Mouse (Mus musculus): ENCODE results near the gene Snapin. TPM values are rescaled to one million over a fixed set of nuclear protein-coding genes. Genes with fewer than 3 reads are reported as not detected.
A peak's percentile ranks its signal among the peaks of the same experiment; 100 is the strongest.

Snapin gene
- total and polyA plus RNA-seq, 2 experiments from 2014 or later, result 48.2 to 80.4 TPM

DNA sequence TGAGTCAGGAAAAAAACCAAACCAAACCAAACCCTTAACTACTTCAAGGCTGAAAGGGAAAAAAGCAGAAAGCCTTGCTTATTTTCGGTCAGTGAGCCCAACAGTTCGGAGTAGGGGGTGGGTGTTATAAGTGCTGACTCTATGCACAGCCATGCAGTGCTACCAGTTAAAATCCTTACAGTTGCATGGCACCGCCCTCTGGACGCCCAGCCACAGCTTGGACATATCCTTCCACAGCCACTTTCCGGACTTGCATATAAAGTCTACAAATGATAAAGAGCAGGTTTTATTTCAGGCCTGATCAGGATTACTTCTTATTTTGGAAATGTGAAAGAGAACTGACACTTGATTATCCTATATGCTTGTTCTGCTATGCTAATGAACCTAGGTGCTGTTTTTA lies 14.4 kb upstream of the Snapin start:
- DNase-seq, result no peak
- H3K4me3 ChIP-seq (ENCODE audit: low read depth, low read length), result no peak overlapping the region
- ATAC-seq, result no peak
- H3K4me2 ChIP-seq (ENCODE audit: low read depth), result no peak overlapping the region
- peaks cover 57% of the 10 kb centered on the region for H3K36me3 ChIP-seq (ENCODE audit: insufficient read depth)
- no peaks in the 10 kb centered on the region for H3K9me3 ChIP-seq (ENCODE audit: low read length)
- no peak overlapping the region for H3K27ac ChIP-seq (ENCODE audit: low read depth, low read length)
- WGBS, result 92% methylated on average over 5 of the region's 5 CpGs
- H3K4me1 ChIP-seq (ENCODE audit: insufficient read depth), result peaks cover 9% of the 10 kb centered on the region
- H3K27me3 ChIP-seq (ENCODE audit: insufficient read depth, low read length), result no peaks in the 10 kb centered on the region
- H3K9ac ChIP-seq, result no peak overlapping the region
- TF ChIP-seq CTCF (IDR thresholded peaks at IDR 0.05; ENCODE audit: low read depth), result no peak

DNA sequence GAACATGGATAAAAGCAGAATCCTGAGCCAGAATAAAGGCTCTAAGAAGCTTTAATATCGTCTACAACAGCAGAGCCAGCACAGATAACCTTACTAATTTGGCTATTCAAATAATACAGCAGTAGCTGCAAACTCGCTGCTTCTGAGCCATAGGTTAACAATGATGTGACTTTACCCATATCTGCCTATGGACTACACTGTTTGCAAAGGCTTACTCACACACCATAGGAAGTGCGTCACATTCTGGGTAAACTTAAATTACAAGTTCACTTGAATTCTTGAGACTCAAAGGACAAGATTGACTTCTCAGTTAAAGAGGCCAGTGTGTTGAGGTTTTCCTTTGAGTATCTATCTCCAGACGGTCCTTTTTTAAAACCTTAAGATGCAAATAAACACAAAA lies 12.6 kb upstream of the Snapin start:
- H3K4me2 ChIP-seq (ENCODE audit: low read depth), result no peak overlapping the region
- H3K27ac ChIP-seq (ENCODE audit: low read depth, low read length), result no peak overlapping the region
- 72% methylated on average over 4 of the region's 4 CpGs for WGBS
- no peak overlapping the region for H3K4me3 ChIP-seq (ENCODE audit: low read depth, low read length)
- peaks cover 9% of the 10 kb centered on the region for H3K4me1 ChIP-seq (ENCODE audit: insufficient read depth)
- H3K9me3 ChIP-seq (ENCODE audit: low read length), result no peaks in the 10 kb centered on the region
- no peak overlapping the region for H3K9ac ChIP-seq
- no peak for ATAC-seq
- DNase-seq, result no peak
- no peak for TF ChIP-seq CTCF (IDR thresholded peaks at IDR 0.05; ENCODE audit: low read depth)
- no peaks in the 10 kb centered on the region for H3K27me3 ChIP-seq (ENCODE audit: insufficient read depth, low read length)
- H3K36me3 ChIP-seq (ENCODE audit: insufficient read depth), result peaks cover 74% of the 10 kb centered on the region

DNA sequence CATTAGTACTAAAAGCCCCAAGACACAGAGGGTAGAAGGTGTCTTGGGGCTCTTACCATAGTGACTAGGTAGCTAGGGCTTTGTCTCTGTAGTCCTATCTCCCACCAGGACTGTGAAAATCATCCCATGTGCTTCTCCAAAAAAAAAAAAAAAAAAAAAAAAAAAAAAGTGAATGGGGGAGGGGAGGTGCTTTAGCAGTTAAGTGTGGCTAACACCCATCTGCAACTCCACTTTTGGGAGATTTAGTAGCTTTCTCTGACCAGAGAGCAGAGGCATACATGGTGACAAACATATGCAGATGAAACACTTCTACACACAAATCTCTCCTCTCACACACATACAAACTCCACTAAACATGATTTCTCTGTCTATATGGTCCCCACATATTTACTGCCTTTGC lies 6.8 kb upstream of the Snapin start:
- Histone ChIP-seq H3K9ac (no peak overlapping the region), H3K9me3 (ENCODE audit: low read length) (no peaks in the 10 kb centered on the region), H3K27ac (ENCODE audit: low read depth, low read length) (no peak overlapping the region), H3K4me2 (ENCODE audit: low read depth) (no peak overlapping the region), H3K27me3 (ENCODE audit: insufficient read depth, low read length) (no peaks in the 10 kb centered on the region), H3K4me3 (ENCODE audit: low read depth, low read length) (no peak overlapping the region), H3K36me3 (ENCODE audit: insufficient read depth) (peaks cover 67% of the 10 kb centered on the region), H3K4me1 (ENCODE audit: insufficient read depth) (no peaks in the 10 kb centered on the region)
- ATAC-seq (no peak), DNase-seq (no peak)
- TF ChIP-seq CTCF (IDR thresholded peaks at IDR 0.05; ENCODE audit: low read depth), result no peak

DNA sequence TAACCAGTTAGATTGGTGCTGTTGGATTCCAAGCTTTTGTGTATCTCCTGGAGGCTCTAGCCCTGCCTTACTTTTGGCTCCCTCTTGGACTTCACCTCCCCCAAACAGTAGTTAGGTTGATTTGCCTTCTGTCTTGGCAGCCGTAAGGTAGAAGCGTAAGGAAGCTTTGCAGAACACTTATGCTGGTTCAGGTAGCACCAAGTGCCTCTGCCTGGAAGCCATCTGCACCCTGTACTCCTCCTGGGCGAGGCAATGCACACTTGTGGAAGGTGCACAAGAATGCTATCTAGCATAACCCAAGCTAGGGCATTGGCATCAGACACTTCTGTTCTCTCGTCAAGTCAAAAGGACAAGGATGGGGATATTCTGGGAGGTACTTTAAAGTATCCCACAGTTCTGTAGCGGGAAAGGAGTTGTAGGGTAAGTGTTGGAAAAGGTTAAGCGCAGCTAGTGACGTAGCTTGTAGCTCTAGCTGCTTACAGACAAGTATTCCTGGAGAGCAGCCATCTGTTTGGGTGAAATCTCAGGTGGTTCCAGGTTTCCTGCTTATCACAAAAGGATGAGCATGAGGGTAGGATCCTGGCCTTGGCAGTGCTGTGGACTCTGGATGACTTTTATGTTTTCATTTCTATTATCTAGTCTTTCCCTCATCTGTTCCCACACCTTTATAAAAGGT lies 5.2 kb upstream of the Snapin start:
- no peak overlapping the region for H3K27ac ChIP-seq (ENCODE audit: low read depth, low read length)
- WGBS, result 89% methylated on average over 7 of the region's 7 CpGs
- no peak overlapping the region for H3K9ac ChIP-seq
- DNase-seq (no peak), ATAC-seq (no peak)
- no peaks in the 10 kb centered on the region for H3K9me3 ChIP-seq (ENCODE audit: low read length)
- no peak for TF ChIP-seq CTCF (IDR thresholded peaks at IDR 0.05; ENCODE audit: low read depth)
- no peaks in the 10 kb centered on the region for H3K4me1 ChIP-seq (ENCODE audit: insufficient read depth)
- H3K4me2 ChIP-seq (ENCODE audit: low read depth), result no peak overlapping the region
- H3K36me3 ChIP-seq (ENCODE audit: insufficient read depth), result peaks cover 53% of the 10 kb centered on the region
- no peaks in the 10 kb centered on the region for H3K27me3 ChIP-seq (ENCODE audit: insufficient read depth, low read length)
- no peak overlapping the region for H3K4me3 ChIP-seq (ENCODE audit: low read depth, low read length)

DNA sequence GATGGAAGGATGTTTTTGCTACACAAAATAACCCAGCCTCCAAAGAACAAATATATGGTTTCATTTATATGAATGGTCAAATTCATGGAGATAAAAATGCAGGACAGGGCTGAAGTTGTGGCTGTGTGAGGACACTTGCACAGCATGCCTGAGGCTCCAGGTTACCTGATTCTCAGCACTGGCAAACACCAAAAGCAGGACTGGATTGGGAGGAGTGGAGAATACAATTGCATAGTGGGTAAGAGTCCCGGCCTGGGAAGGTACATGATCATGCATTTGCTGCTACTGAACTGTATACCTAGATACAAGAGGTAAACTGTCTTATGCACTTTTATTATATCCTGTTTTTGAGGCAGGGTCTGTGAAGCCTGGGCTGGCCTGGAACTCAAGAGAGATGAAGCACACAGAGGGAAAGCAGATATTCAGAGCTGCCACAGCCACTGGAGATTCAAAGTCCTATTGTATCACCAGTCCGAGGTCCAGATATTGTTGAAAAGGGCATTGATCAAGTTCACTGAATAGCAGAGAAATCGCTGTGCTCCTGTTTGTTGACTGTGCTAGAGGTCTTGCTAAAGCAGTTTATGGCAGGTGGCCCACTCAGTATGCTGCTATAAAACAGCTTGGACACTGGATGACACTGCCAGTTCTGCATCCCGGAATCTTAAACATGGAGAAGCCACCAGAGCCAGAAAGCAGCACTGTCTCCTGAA lies 3.2 kb upstream of the Snapin start:
- H3K4me2 ChIP-seq (ENCODE audit: low read depth), result no peak overlapping the region
- no peak for DNase-seq
- ATAC-seq, result no peak
- TF ChIP-seq CTCF (IDR thresholded peaks at IDR 0.05; ENCODE audit: low read depth), result no peak
- H3K36me3 ChIP-seq (ENCODE audit: insufficient read depth), result peaks cover 41% of the 10 kb centered on the region
- WGBS, result 50% methylated on average over 4 of the region's 4 CpGs
- no peaks in the 10 kb centered on the region for H3K27me3 ChIP-seq (ENCODE audit: insufficient read depth, low read length)
- H3K9ac ChIP-seq, result no peak overlapping the region
- no peak overlapping the region for H3K4me3 ChIP-seq (ENCODE audit: low read depth, low read length)
- H3K9me3 ChIP-seq (ENCODE audit: low read length), result no peaks in the 10 kb centered on the region
- no peak overlapping the region for H3K27ac ChIP-seq (ENCODE audit: low read depth, low read length)
- no peaks in the 10 kb centered on the region for H3K4me1 ChIP-seq (ENCODE audit: insufficient read depth)

DNA sequence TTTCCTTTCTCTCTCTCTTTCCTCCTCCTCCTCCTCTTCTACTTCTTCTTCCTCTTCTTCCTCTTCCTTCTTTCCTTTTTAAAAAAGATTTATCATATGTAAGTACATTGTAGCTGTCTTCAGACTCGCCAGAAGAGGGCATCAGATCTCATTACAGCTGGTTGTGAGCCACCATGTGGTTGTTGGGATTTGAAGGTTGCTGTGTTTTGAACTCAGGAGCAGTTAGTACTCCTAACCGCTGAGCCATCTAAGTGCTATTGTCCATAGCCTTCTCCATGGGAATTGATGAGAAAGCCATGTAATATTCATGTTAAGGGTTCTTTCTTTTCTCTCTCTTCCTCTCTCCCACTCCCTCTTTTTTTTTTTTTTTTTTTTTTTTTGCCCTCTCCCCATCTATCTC lies 517 bp upstream of the Snapin start:
- TF ChIP-seq CTCF (IDR thresholded peaks at IDR 0.05; ENCODE audit: low read depth), result peak; percentile 52
- peaks cover 40% of the 10 kb centered on the region for H3K36me3 ChIP-seq (ENCODE audit: insufficient read depth)
- 41% methylated on average over 2 of the region's 2 CpGs for WGBS
- no peaks in the 10 kb centered on the region for H3K9me3 ChIP-seq (ENCODE audit: low read length)
- H3K4me2 ChIP-seq (ENCODE audit: low read depth), result no peak overlapping the region
- no peak for DNase-seq
- no peaks in the 10 kb centered on the region for H3K4me1 ChIP-seq (ENCODE audit: insufficient read depth)
- ATAC-seq, result peak; percentile 26
- no peak overlapping the region for H3K27ac ChIP-seq (ENCODE audit: low read depth, low read length)
- no peak overlapping the region for H3K4me3 ChIP-seq (ENCODE audit: low read depth, low read length)
- H3K9ac ChIP-seq, result no peak overlapping the region
- no peaks in the 10 kb centered on the region for H3K27me3 ChIP-seq (ENCODE audit: insufficient read depth, low read length)

DNA sequence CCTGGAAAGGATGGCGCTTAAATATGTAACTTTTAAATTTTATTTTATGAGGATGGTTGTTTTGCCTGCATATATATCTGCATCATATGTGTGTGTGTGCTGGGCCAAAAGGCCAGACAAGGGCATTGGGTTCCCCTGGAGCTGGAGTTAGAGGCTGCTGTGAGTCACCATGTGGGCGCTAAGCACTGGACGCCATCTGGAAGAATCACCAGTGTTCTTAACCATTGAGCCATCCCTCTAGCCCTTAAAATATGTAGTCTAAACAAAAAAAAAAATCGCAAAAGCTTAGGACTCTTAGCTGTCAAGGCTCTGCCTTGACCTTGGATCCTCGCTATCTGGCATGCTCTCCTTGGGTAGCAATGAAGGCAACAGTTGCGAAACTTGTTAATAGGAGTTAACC lies 2.3 kb downstream of the Snapin start:
- Histone ChIP-seq H3K4me3 (ENCODE audit: low read depth, low read length) (no peak overlapping the region), H3K27me3 (ENCODE audit: insufficient read depth, low read length) (no peaks in the 10 kb centered on the region), H3K4me2 (ENCODE audit: low read depth) (no peak overlapping the region), H3K36me3 (ENCODE audit: insufficient read depth) (peaks cover 48% of the 10 kb centered on the region), H3K9me3 (ENCODE audit: low read length) (no peaks in the 10 kb centered on the region), H3K4me1 (ENCODE audit: insufficient read depth) (no peaks in the 10 kb centered on the region), H3K27ac (ENCODE audit: low read depth, low read length) (no peak overlapping the region), H3K9ac (no peak overlapping the region)
- no peak for TF ChIP-seq CTCF (IDR thresholded peaks at IDR 0.05; ENCODE audit: low read depth)
- ATAC-seq, result no peak
- 89% methylated on average over 6 of the region's 6 CpGs for WGBS
- no peak for DNase-seq

Measured in forebrain, postnatal 0 days (tissue).